Mouse (Mus musculus) heart, adult 10 weeks (tissue): ENCODE measurements around the gene Aldh1a2. TPM values are rescaled to one million over a fixed set of nuclear protein-coding genes. Genes with fewer than 3 reads are reported as not detected.

Source experiments
- polyA plus RNA-seq: library from polyadenylated mRNA; stranded (reverse); fragments of 350-450 nt; fragmentation: Illumina TruSeq; extraction: RNeasy Lipid Tissue Mini Kit (QIAGEN cat#74804); gene quantifications from one replicate; pipeline ENCODE4 v1.2.3, GENCODE M21; 2014; ENCODE audit warnings: low read depth, low replicate concordance

Aldh1a2 gene
- 9.3 TPM for polyA plus RNA-seq

GRCm38 (mm10) chr9:71215248-71216035, at the start of gene Aldh1a2:
Aldh1a2 (plus strand) TSS chr9:71215789.

GRCm38 (mm10) chr9:71168511-71168910, 47.1 kb upstream of the Aldh1a2 start, which contains the start of gene Aqp9:
Aqp9 (minus strand) TSS chr9:71168682.

Other genes starting within 250 kb of the Aldh1a2 start
- gene Aqp9, start 47.1 kb upstream of the Aldh1a2 start, polyA plus RNA-seq = not detected